Mouse (Mus musculus) testis, adult 2 months (tissue): Measurements from ENCODE around the gene Slc4a4.

Experiments used
- CTCF ChIP-seq: fragments of 200-500 bp; IDR thresholded peaks from 2 replicates; pipeline ENCODE4 v1.5.1; 2012; ENCODE audit warnings: low read depth, mild to moderate bottlenecking, inconsistent platforms, low read length, moderate library complexity; ENCODE audit not compliant: control insufficient read depth, insufficient read depth, insufficient replicate concordance
- POLR2A ChIP-seq: fragments of 200-500 bp; IDR thresholded peaks from 2 replicates; pipeline ENCODE4 v1.6.1; 2012; ENCODE audit warnings: low read depth, mild to moderate bottlenecking, inconsistent platforms, low read length, moderate library complexity; ENCODE audit not compliant: control insufficient read depth

- no peak for TF ChIP-seq POLR2A
- no peak for TF ChIP-seq CTCF
These were observed 53.2 kb downstream of the Slc4a4 start for GRCm38 (mm10) chr5:88939782-88940181.
